Mouse (Mus musculus): ENCODE measurements around the gene Xxylt1.

GRCm38 (mm10) chr16:31024997-31025396 lies 56.2 kb downstream of the Xxylt1 start:
- no peak for TF ChIP-seq CTCF (IDR thresholded peaks at IDR 0.05)
- no peak for TF ChIP-seq EP300 (IDR thresholded peaks at IDR 0.05)

All from lung, postnatal 0 days (tissue).